Mouse (Mus musculus) limb, embryonic 14.5 days (tissue): Measurements from ENCODE around the gene Synrg. TPM values are rescaled to one million over a fixed set of nuclear protein-coding genes. Genes with fewer than 3 reads are reported as not detected.
A peak's percentile ranks its signal among the peaks of the same experiment; 100 is the strongest.

Experiments
- ATAC-seq: fragments of 200-750 bp; cut with Nextera tagmentation; 2 replicates; pipeline ENCODE4 v1.8.0; 2017; ENCODE audit warnings: low read depth, moderate number of reproducible peaks, moderate TSS enrichment; ENCODE audit not compliant: low FRiP score
- DNase-seq: peaks from one replicate; pipeline ENCODE4 v3.0.0-alpha.2; 2015; ENCODE audit warnings: low spot score
- H3K27ac ChIP-seq: fragments of 300-500 bp; sonication (generic); replicated peaks from 2 replicates; pipeline ENCODE4 v1.5.1; 2014; ENCODE audit warnings: low read depth, mild to moderate bottlenecking, low read length, moderate library complexity, mixed read lengths
- H3K27me3 ChIP-seq: fragments of 300-500 bp; sonication (generic); 2 replicates; pipeline ENCODE4 v1.6.1; 2014; ENCODE audit warnings: low read length, mixed read lengths; ENCODE audit not compliant: control insufficient read depth, insufficient read depth
- H3K36me3 ChIP-seq: fragments of 300-500 bp; sonication (generic); 2 replicates; pipeline ENCODE4 v1.6.1; 2014; ENCODE audit warnings: mild to moderate bottlenecking, low read length, moderate library complexity, mixed read lengths; ENCODE audit not compliant: control insufficient read depth, insufficient read depth
- H3K4me1 ChIP-seq: fragments of 300-500 bp; sonication (generic); 2 replicates; pipeline ENCODE4 v1.6.1; 2014; ENCODE audit warnings: antibody characterized with exemption, low read length, mixed read lengths; ENCODE audit not compliant: control insufficient read depth, insufficient read depth
- H3K4me2 ChIP-seq: fragments of 300-500 bp; sonication (generic); replicated peaks from 2 replicates; pipeline ENCODE4 v1.6.1; 2014; ENCODE audit warnings: low read depth, mild to moderate bottlenecking, low read length, moderate library complexity; ENCODE audit not compliant: severe bottlenecking
- H3K4me3 ChIP-seq: fragments of 300-500 bp; sonication (generic); replicated peaks from 2 replicates; pipeline ENCODE4 v1.5.1; 2014; ENCODE audit warnings: low read length
- H3K9ac ChIP-seq: fragments of 300-500 bp; sonication (generic); 2 replicates; pipeline ENCODE4 v1.6.1; 2014; ENCODE audit warnings: mild to moderate bottlenecking, low read depth, low read length, moderate library complexity; ENCODE audit not compliant: severe bottlenecking
- H3K9me3 ChIP-seq: fragments of 300-500 bp; sonication (generic); 2 replicates; pipeline ENCODE4 v1.6.1; 2016; ENCODE audit warnings: low read length; ENCODE audit not compliant: control insufficient read depth
- POLR2A ChIP-seq: fragments of 200-500 bp; IDR thresholded peaks from 2 replicates; pipeline ENCODE4 v1.8.0; 2012; ENCODE audit warnings: inconsistent platforms, mild to moderate bottlenecking, moderate library complexity, borderline replicate concordance; ENCODE audit not compliant: insufficient read depth, insufficient read length; ENCODE audit errors: extremely low read depth
- WGBS: fragments of 180-500 bp; shearing (Covaris S2); extraction: QIAGEN DNeasy Blood & Tissue Kit; methylation state at CpG from one replicate; pipeline ENCODE4 v1.1.7; 2014; 5-methylcytosine and 5-hydroxymethylcytosine counted together
- polyA plus RNA-seq, 2 experiments: library from polyadenylated mRNA; depleted of rRNA in 1 of 2; stranded (reverse) in 1 of 2; unstranded in 1 of 2; fragments of >200 nt; fragmentation: Nextera tagmentation in 1 of 2; extraction: Ambion mirVana in 1 of 2; gene quantifications; 2 replicates each; pipeline versions ENCODE4 v1.2.1 to v1.2.3; 2012 to 2014

The Synrg gene
- polyA plus RNA-seq, 2 experiments: 9.4 to 13.0 TPM

GRCm38 (mm10) chr11:84042808-84043762 lies 78.9 kb downstream of the Synrg start:
- Histone ChIP-seq H3K27me3 (no peaks in the 10 kb centered on the region), H3K9ac (no peak overlapping the region), H3K27ac (no peak overlapping the region; the same call in 1 of the 2 replicates), H3K36me3 (peaks cover 14% of the 10 kb centered on the region), H3K4me3 (no peak overlapping the region), H3K9me3 (no peaks in the 10 kb centered on the region), H3K4me1 (peaks cover 10% of the 10 kb centered on the region), H3K4me2 (no peak overlapping the region)
- peak; percentile 72 for ATAC-seq
- DNase-seq: peak; percentile 60
- TF ChIP-seq POLR2A: no peak
- WGBS: 58% methylated on average over 14 of the region's 14 CpGs

GRCm38 (mm10) chr11:84044988-84045387 lies 80.8 kb downstream of the Synrg start:
- WGBS: 15% methylated on average over 1 of the region's 1 CpGs
- Histone ChIP-seq H3K4me3 (no peak overlapping the region), H3K27me3 (no peaks in the 10 kb centered on the region), H3K27ac (no peak overlapping the region), H3K4me1 (peaks cover 17% of the 10 kb centered on the region), H3K4me2 (no peak overlapping the region), H3K9ac (no peak overlapping the region), H3K36me3 (peaks cover 11% of the 10 kb centered on the region), H3K9me3 (no peaks in the 10 kb centered on the region)
- no peak for TF ChIP-seq POLR2A
- ATAC-seq: no peak
- no peak for DNase-seq

GRCm38 (mm10) chr11:84047270-84047669 lies 83.0 kb downstream of the Synrg start:
- no peaks in the 10 kb centered on the region for H3K36me3 ChIP-seq
- peaks cover 17% of the 10 kb centered on the region for H3K4me1 ChIP-seq
- 30% methylated on average over 4 of the region's 4 CpGs for WGBS
- H3K9me3 ChIP-seq: no peaks in the 10 kb centered on the region
- H3K27me3 ChIP-seq: no peaks in the 10 kb centered on the region
- no peak for TF ChIP-seq POLR2A
- H3K4me3 ChIP-seq: no peak overlapping the region
- ATAC-seq (no peak), DNase-seq (peak; percentile 62)
- H3K4me2 ChIP-seq: no peak overlapping the region
- 0 out of 2 replicates have a peak overlapping the region, but pooled peaks have one; percentile 13 for H3K27ac ChIP-seq
- H3K9ac ChIP-seq: no peak overlapping the region

- no peaks in the 10 kb centered on the region for H3K36me3 ChIP-seq
- WGBS: 46% methylated on average over 10 of the region's 10 CpGs
- DNase-seq: no peak
- no peaks in the 10 kb centered on the region for H3K9me3 ChIP-seq
- peaks cover 17% of the 10 kb centered on the region for H3K4me1 ChIP-seq
- no peak overlapping the region for H3K4me3 ChIP-seq
- no peak overlapping the region for H3K27ac ChIP-seq
- no peak overlapping the region for H3K9ac ChIP-seq
- no peak for TF ChIP-seq POLR2A
- no peak overlapping the region for H3K4me2 ChIP-seq
- no peak for ATAC-seq
- H3K27me3 ChIP-seq: no peaks in the 10 kb centered on the region
Observed at GRCm38 (mm10) chr11:84048411-84048810, 84.2 kb downstream of the Synrg start.

- 82% methylated on average over 7 of the region's 7 CpGs for WGBS
- ATAC-seq (no peak), DNase-seq (no peak)
Observed at GRCm38 (mm10) chr11:84053055-84053454, 88.8 kb downstream of the Synrg start.

More at GRCm38 (mm10) chr11:84053055-84053454, 88.8 kb downstream of the Synrg start:
- Histone ChIP-seq H3K4me1 (peaks cover 7% of the 10 kb centered on the region; the same call in 1 of the 2 replicates), H3K4me3 (no peak overlapping the region), H3K36me3 (no peaks in the 10 kb centered on the region), H3K27ac (no peak overlapping the region), H3K4me2 (no peak overlapping the region), H3K9ac (no peak overlapping the region), H3K9me3 (no peaks in the 10 kb centered on the region), H3K27me3 (no peaks in the 10 kb centered on the region)
- no peak for TF ChIP-seq POLR2A
